In the genomic region with DNA sequence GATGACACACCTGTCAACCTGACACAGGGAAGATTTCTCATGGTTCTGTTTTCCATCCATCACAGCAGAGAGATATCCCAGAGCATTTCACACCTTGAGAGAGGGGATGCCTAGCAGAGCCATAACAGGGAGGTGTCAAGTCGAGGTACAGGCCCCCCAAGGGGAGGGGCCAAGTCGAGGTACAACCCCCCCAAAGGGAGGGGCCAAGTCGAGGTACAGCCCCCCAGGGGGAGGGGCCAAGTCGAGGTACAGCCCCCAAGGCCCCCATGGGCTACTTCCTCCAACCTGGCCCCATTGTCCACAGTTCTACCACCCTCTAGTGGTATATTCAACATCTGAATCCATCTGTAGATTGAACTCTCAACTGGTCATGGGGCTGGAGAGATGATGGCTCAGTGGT, we compare ENCODE assay signal across 31 mouse cellular contexts. TPM values are rescaled to one million over a fixed set of nuclear protein-coding genes. Genes with fewer than 3 reads are reported as not detected.
DNase-seq lines count a peak whose midpoint lies in the region; ATAC-seq and TF ChIP-seq lines count a peak whose summit lies in the region.
"Had no signal": no experiment of that assay in that cellular context is flagged by ENCODE, and none has a peak within 500 bp of the region (broad histone marks: within the 10 kb centered on the region; RNA-seq: fewer than 3 reads in every experiment).

No protein-coding gene starts in this region.

- no peak overlapping the region for H3K27ac ChIP-seq in embryonic facial prominence, embryonic 13.5 days
- no peak overlapping the region for H3K27ac ChIP-seq in embryonic facial prominence, embryonic 10.5 days (replicated peaks)
- no peak overlapping the region for H3K27ac ChIP-seq in MEL (ENCODE audit: control insufficient read depth, low read depth, low read length)
- H3K27ac ChIP-seq: forebrain, embryonic 10.5 days; forebrain, embryonic 13.5 days; heart, adult 2 months; heart, embryonic 10.5 days; heart, embryonic 13.5 days; hindbrain, embryonic 15.5 days had no signal

- WGBS in embryonic facial prominence, embryonic 13.5 days: 46% methylated on average over 4 of the region's 4 CpGs
- 49% methylated on average over 4 of the region's 4 CpGs for WGBS in embryonic facial prominence, embryonic 10.5 days

- H3K4me1 ChIP-seq in embryonic facial prominence, embryonic 13.5 days: no peaks in the 10 kb centered on the region
- H3K4me1 ChIP-seq in embryonic facial prominence, embryonic 10.5 days: no peaks in the 10 kb centered on the region
- H3K4me1 ChIP-seq in MEL (ENCODE audit: control insufficient read depth in 1 of 2, insufficient read depth in 2 of 2, low read length in 2 of 2): no peaks in the 10 kb centered on the region
- H3K4me1 ChIP-seq: forebrain, embryonic 10.5 days; forebrain, embryonic 13.5 days; heart, embryonic 10.5 days; heart, embryonic 13.5 days; hindbrain, embryonic 15.5 days had no signal

- ATAC-seq in embryonic facial prominence, embryonic 13.5 days (ENCODE audit: insufficient number of reproducible peaks, insufficient read depth, low FRiP score, low TSS enrichment, low read depth): 0 out of 2 replicates have a peak, but pooled peaks have one; percentile 6
- no peak for ATAC-seq in megakaryocyte-erythroid progenitor cell, adult 5-6 weeks (replicated peaks; ENCODE audit: low FRiP score, low TSS enrichment, poor library complexity, severe bottlenecking)
- ATAC-seq: CD4-positive, CD25-positive, alpha-beta regulatory T cell, adult 4 months; forebrain, embryonic 13.5 days; forebrain, embryonic 16.5 days; intestine, postnatal 0 days had no signal

- TF ChIP-seq RAD21 in MEL (IDR thresholded peaks at IDR 0.05; ENCODE audit: low read depth, low read length): peak; percentile 0; the same call in 1 of the 2 replicates

- H3K9ac ChIP-seq in embryonic facial prominence, embryonic 13.5 days: no peak overlapping the region
- no peak overlapping the region for H3K9ac ChIP-seq in MEL (ENCODE audit: control insufficient read depth, low read depth, low read length, poor library complexity, severe bottlenecking)
- H3K9ac ChIP-seq: forebrain, embryonic 13.5 days; heart, embryonic 13.5 days; hindbrain, embryonic 15.5 days had no signal

- TF ChIP-seq CTCF in MEL (IDR thresholded peaks at IDR 0.05 in 2 of 3, conservative IDR thresholded peaks at IDR 0.05 in 1 of 3; ENCODE audit: control insufficient read depth in 1 of 3, insufficient read depth in 1 of 3, low read depth in 2 of 3, low read length in 3 of 3, poor library complexity in 1 of 3, severe bottlenecking in 1 of 3): peak in 1 of 3 experiments; percentile 10; a peak in 1 of 6 replicates

- TF ChIP-seq EP300 in MEL (IDR thresholded peaks at IDR 0.05; ENCODE audit: low read depth in 1 of 2, low read length in 2 of 2): no peak

- H3K79me2 ChIP-seq in MEL (ENCODE audit: control insufficient read depth, insufficient read depth, low read length, poor library complexity): no peaks in the 10 kb centered on the region

- TF ChIP-seq POLR2A in MEL (IDR thresholded peaks at IDR 0.05; ENCODE audit: control insufficient read depth in 1 of 2, insufficient read depth in 1 of 2, low read depth in 1 of 2, low read length in 2 of 2, poor library complexity in 1 of 2): no peak

- H3K9me3 ChIP-seq in embryonic facial prominence, embryonic 13.5 days: 0 out of 2 replicates have a peak, but pooled peaks cover 6% of the 10 kb centered on the region
- H3K9me3 ChIP-seq in embryonic facial prominence, embryonic 10.5 days: peaks cover 20% of the 10 kb centered on the region
- no peaks in the 10 kb centered on the region for H3K9me3 ChIP-seq in MEL (replicated peaks; ENCODE audit: insufficient read depth, low read length)
- H3K9me3 ChIP-seq: G1E; hindbrain, embryonic 15.5 days had no signal

- no peaks in the 10 kb centered on the region for H3K27me3 ChIP-seq in embryonic facial prominence, embryonic 13.5 days
- no peaks in the 10 kb centered on the region for H3K27me3 ChIP-seq in embryonic facial prominence, embryonic 10.5 days (replicated peaks; ENCODE audit: low read depth, poor library complexity, severe bottlenecking)
- H3K27me3 ChIP-seq in MEL (ENCODE audit: control insufficient read depth in 1 of 2, insufficient read depth in 2 of 2, low read length in 2 of 2): no peaks in the 10 kb centered on the region
- H3K27me3 ChIP-seq: heart, embryonic 13.5 days; hindbrain, embryonic 15.5 days had no signal

- H3K4me2 ChIP-seq in embryonic facial prominence, embryonic 13.5 days: no peak overlapping the region
- H3K4me2 ChIP-seq: forebrain, embryonic 13.5 days; heart, embryonic 13.5 days; hindbrain, embryonic 15.5 days had no signal

- DNase-seq in embryonic facial prominence, embryonic 10.5 days (ENCODE audit: low spot score): no peak
- peak; percentile 40 for DNase-seq in testis, postnatal 10 days (ENCODE audit: low spot score)
- no peak for DNase-seq in testis, postnatal 14 days (ENCODE audit: low spot score)
- DNase-seq in MEL (ENCODE audit: low read depth, low spot score): no peak
- peak; percentile 78 for DNase-seq in ZHBTc4 (ENCODE audit: low read depth, low spot score)
- no peak for DNase-seq in cerebellum, adult 11-12 months
- DNase-seq: adrenal gland, adult 8-10 months; adrenal gland, postnatal 25 days; cerebellum, adult 18-20 months; cerebellum, adult 9-10 months; cerebellum, postnatal 14 days; gastrocnemius, postnatal 14 days; heart, adult 2 months; heart, postnatal 14 days; heart, postnatal 4 days; kidney, adult 2 months had no signal

- no peak overlapping the region for H3K4me3 ChIP-seq in embryonic facial prominence, embryonic 13.5 days
- H3K4me3 ChIP-seq in embryonic facial prominence, embryonic 10.5 days: no peak overlapping the region
- H3K4me3 ChIP-seq in MEL (ENCODE audit: control insufficient read depth in 1 of 2, insufficient read depth in 1 of 2, low read depth in 2 of 2, low read length in 2 of 2): no peak overlapping the region
- H3K4me3 ChIP-seq: forebrain, embryonic 10.5 days; forebrain, embryonic 13.5 days; heart, adult 2 months; heart, embryonic 10.5 days; heart, embryonic 13.5 days; hindbrain, embryonic 15.5 days had no signal

- no peaks in the 10 kb centered on the region for H3K36me3 ChIP-seq in embryonic facial prominence, embryonic 13.5 days
- no peaks in the 10 kb centered on the region for H3K36me3 ChIP-seq in embryonic facial prominence, embryonic 10.5 days (replicated peaks)
- no peaks in the 10 kb centered on the region for H3K36me3 ChIP-seq in MEL (ENCODE audit: control insufficient read depth in 1 of 2, insufficient read depth in 2 of 2, low read length in 2 of 2)
- H3K36me3 ChIP-seq: forebrain, embryonic 10.5 days; G1E; heart, embryonic 10.5 days; heart, embryonic 13.5 days; hindbrain, embryonic 15.5 days had no signal

TF ChIP-seq in MEL, 35 proteins besides CTCF, POLR2A, EP300 and RAD21:
- TF ChIP-seq NRF1 (IDR thresholded peaks at IDR 0.05; ENCODE audit: insufficient read depth, low read depth, low read length, poor library complexity, severe bottlenecking) (no peak), E2F4 (IDR thresholded peaks at IDR 0.05; ENCODE audit: borderline replicate concordance, low read depth, low read length) (no peak)

RNA-seq across cellular contexts. Expression of gene Lbx1, which starts 41.0 kb away (rescaled TPM):
- 0.17 and 0.27 TPM in 2 replicates for polyA plus RNA-seq in embryonic facial prominence, embryonic 13.5 days (2015; fragmentation: Nextera tagmentation; extraction: Ambion mirVana)
- 0.22 and 0.40 TPM in 2 replicates for polyA plus RNA-seq in embryonic facial prominence, embryonic 10.5 days (2016; fragmentation: Nextera tagmentation; extraction: Ambion mirVana)
- not detected in 2 replicates for total RNA-seq in MEL (2012; rRNA removed)
- not detected for polyA plus RNA-seq in MEL (2012; ENCODE audit: insufficient read depth in 1 of 2, insufficient read length in 2 of 2, low read depth in 1 of 2, low replicate concordance in 2 of 2, missing spikeins in 1 of 2)
- not detected in 2 replicates for total RNA-seq in megakaryocyte-erythroid progenitor cell, adult 5-6 weeks (2014; fragmentation: Nextera tagmentation)
- total RNA-seq in megakaryocyte-erythroid progenitor cell, adult 5-6 weeks (2017): not detected in 2 replicates
- total RNA-seq: adrenal gland, adult 8-10 months; adrenal gland, postnatal 25 days; G1E; heart, postnatal 14 days; heart, postnatal 4 days had no signal
- polyA plus RNA-seq: CD4-positive, CD25-positive, alpha-beta regulatory T cell, adult 4 months; forebrain, embryonic 10.5 days; forebrain, embryonic 13.5 days; forebrain, embryonic 16.5 days; G1E; heart, adult 2 months; heart, embryonic 13.5 days; heart, embryonic 16.5 days; intestine, embryonic 14.5 days; intestine, postnatal 0 days had no signal

RNA-seq across cellular contexts. Expression of gene Tlx1, which starts 44.2 kb away (rescaled TPM):
- polyA plus RNA-seq in embryonic facial prominence, embryonic 13.5 days (2015; fragmentation: Nextera tagmentation; extraction: Ambion mirVana): 0.25 and 1.5 TPM in 2 replicates
- polyA plus RNA-seq in embryonic facial prominence, embryonic 10.5 days (2016; fragmentation: Nextera tagmentation; extraction: Ambion mirVana): 3.1 and 3.3 TPM in 2 replicates
- total RNA-seq in MEL (2012; rRNA removed): not detected in 2 replicates
- polyA plus RNA-seq in MEL (2012; ENCODE audit: insufficient read depth in 1 of 2, insufficient read length in 2 of 2, low read depth in 1 of 2, low replicate concordance in 2 of 2, missing spikeins in 1 of 2): not detected
- not detected in 2 replicates for total RNA-seq in megakaryocyte-erythroid progenitor cell, adult 5-6 weeks (2014; fragmentation: Nextera tagmentation)
- not detected in 2 replicates for total RNA-seq in megakaryocyte-erythroid progenitor cell, adult 5-6 weeks (2017)
- total RNA-seq: adrenal gland, adult 8-10 months; adrenal gland, postnatal 25 days; gastrocnemius, adult 18-20 months; gastrocnemius, postnatal 14 days had no signal
- polyA plus RNA-seq: C2C12; CD4-positive, CD25-positive, alpha-beta regulatory T cell, adult 4 months; forebrain, embryonic 10.5 days; forebrain, embryonic 16.5 days; G1E; intestine, postnatal 0 days; kidney, adult 2 months had no signal

Comparison
In these comparisons a context has a peak if more than half of its experiments do, and no peak if none do; other contexts are left out.
1. DNase-seq: peak in testis, postnatal 10 days (single experiment) and ZHBTc4 (single experiment); none in embryonic facial prominence, embryonic 10.5 days (single experiment), testis, postnatal 14 days (single experiment), MEL (single experiment) and cerebellum, adult 11-12 months (single experiment).